Mouse (Mus musculus): ENCODE measurements around the gene Rgs8. TPM values are rescaled to one million over a fixed set of nuclear protein-coding genes. Genes with fewer than 3 reads are reported as not detected.
A peak's percentile ranks its signal among the peaks of the same experiment; 100 is the strongest.

Gene Rgs8
- polyA plus RNA-seq, 1 experiment = 0.16 TPM

DNA sequence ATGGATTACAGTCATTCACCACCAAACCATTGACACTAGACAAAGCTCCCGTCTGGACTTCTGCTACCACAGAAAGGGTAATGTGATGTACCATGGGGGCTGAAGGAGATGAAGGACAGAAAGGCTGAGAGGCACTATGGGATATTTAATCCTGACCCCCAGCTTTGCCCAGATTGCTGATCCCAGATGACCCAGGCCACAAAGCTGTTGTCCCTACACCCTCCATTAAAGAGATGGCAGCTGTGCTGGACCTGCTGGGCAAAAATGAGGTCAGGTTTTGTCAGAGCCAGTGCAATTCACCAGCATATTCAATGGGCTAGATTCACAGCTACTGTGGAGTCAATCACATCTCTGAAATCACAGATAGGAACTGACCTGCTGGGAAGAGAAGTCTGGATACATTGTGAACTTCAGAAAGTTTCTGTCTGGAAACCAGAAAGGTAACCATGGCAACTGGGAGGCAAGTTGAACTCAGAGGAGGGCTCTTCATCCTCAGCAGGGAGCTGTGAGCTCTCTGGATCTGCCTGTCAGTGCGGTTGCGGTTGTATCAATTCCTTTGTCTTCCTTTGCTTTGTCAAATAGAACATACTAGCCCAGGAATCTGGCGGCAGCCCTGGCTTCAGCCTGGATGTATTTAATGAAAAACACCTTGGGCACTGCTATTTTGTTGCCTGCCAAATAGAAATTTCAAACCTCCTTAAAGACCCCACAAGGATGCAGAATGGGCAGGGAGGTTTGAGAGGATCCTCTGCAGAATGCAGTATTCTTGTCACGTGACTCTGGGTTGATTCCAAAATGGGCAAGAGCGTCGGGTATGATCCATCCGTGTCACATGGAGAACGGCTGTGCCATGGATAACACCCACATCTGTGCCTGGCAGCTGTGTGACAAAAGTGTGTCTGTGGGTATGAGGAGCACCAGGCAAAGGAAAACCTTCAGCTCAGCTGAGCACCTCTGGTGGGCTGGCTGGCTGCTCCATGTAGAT is 84.6 kb downstream of the Rgs8 start:
- no peak overlapping the region for H3K4me3 ChIP-seq
- H3K79me2 ChIP-seq (ENCODE audit: control insufficient read depth, insufficient read depth) = peaks cover 4% of the 10 kb centered on the region
- no peaks in the 10 kb centered on the region for H3K36me3 ChIP-seq (ENCODE audit: control insufficient read depth, insufficient read depth)
- no peak for TF ChIP-seq TCF12 (IDR thresholded peaks at IDR 0.05; ENCODE audit: insufficient read depth, poor library complexity, severe bottlenecking)
- peak in 1 of 3 experiments; percentile 16 for TF ChIP-seq MYOG (IDR thresholded peaks at IDR 0.05; ENCODE audit: control insufficient read depth in 1 of 3, insufficient read depth in 1 of 3, insufficient read length in 2 of 3, low read depth in 2 of 3)
- TF ChIP-seq E2F4 (IDR thresholded peaks at IDR 0.05; ENCODE audit: insufficient read depth) = no peak
- H3K4me2 ChIP-seq (ENCODE audit: low read depth) = no peak overlapping the region
- H3K27me3 ChIP-seq (ENCODE audit: control insufficient read depth, insufficient read depth, insufficient read length) = no peaks in the 10 kb centered on the region
- no peak overlapping the region for H3ac ChIP-seq (ENCODE audit: control insufficient read depth, insufficient read length)

GRCm38 (mm10) chr1:153739437-153740015 is 86.7 kb downstream of the Rgs8 start:
- no peaks in the 10 kb centered on the region for H3K27me3 ChIP-seq (ENCODE audit: control insufficient read depth, insufficient read depth, insufficient read length)
- H3K79me2 ChIP-seq (ENCODE audit: control insufficient read depth, insufficient read depth) = peaks cover 4% of the 10 kb centered on the region
- no peak overlapping the region for H3ac ChIP-seq (ENCODE audit: control insufficient read depth, insufficient read length)
- H3K36me3 ChIP-seq (ENCODE audit: control insufficient read depth, insufficient read depth) = peaks cover 3% of the 10 kb centered on the region
- peak overlapping the region; percentile 39 for H3K4me3 ChIP-seq
- TF ChIP-seq TCF12 (IDR thresholded peaks at IDR 0.05; ENCODE audit: insufficient read depth, poor library complexity, severe bottlenecking) (no peak), POLR2AphosphoS2 (IDR thresholded peaks at IDR 0.05; ENCODE audit: insufficient read length, low read depth) (no peak), MAX (IDR thresholded peaks at IDR 0.05; ENCODE audit: low read depth) (no peak), MYOD1 (IDR thresholded peaks at IDR 0.05; ENCODE audit: control insufficient read depth in 1 of 3, insufficient read length in 2 of 3, low read depth in 2 of 3) (no peak), E2F4 (IDR thresholded peaks at IDR 0.05; ENCODE audit: insufficient read depth) (no peak), TCF3 (IDR thresholded peaks at IDR 0.05; ENCODE audit: insufficient read length, low read depth) (no peak), CEBPB (IDR thresholded peaks at IDR 0.05; ENCODE audit: insufficient read depth, poor library complexity, severe bottlenecking) (no peak)
- H3K4me2 ChIP-seq (ENCODE audit: low read depth) = peak overlapping the region; percentile 80

GRCm38 (mm10) chr1:153740145-153740544 is 87.3 kb downstream of the Rgs8 start, which contains the start of gene Rgs16:
Gene Rgs16, plus strand, starts transcription at chr1:153740349.
- Histone ChIP-seq H3K27me3 (ENCODE audit: control insufficient read depth, insufficient read depth, insufficient read length) (no peaks in the 10 kb centered on the region), H3ac (ENCODE audit: control insufficient read depth, insufficient read length) (no peak within 1 kb of the TSS), H3K4me2 (ENCODE audit: low read depth) (peak within 1 kb of the TSS; percentile 80), H3K79me2 (ENCODE audit: control insufficient read depth, insufficient read depth) (peaks cover 4% of the 10 kb centered on the region), H3K4me3 (peak within 1 kb of the TSS; percentile 39), H3K36me3 (ENCODE audit: control insufficient read depth, insufficient read depth) (peaks cover 3% of the 10 kb centered on the region)
- TF ChIP-seq POLR2AphosphoS2 (IDR thresholded peaks at IDR 0.05; ENCODE audit: insufficient read length, low read depth) (peak; percentile 94), MYOG (IDR thresholded peaks at IDR 0.05; ENCODE audit: control insufficient read depth in 1 of 3, insufficient read depth in 1 of 3, insufficient read length in 2 of 3, low read depth in 2 of 3) (peak in 1 of 3 experiments; percentile 29), TCF3 (IDR thresholded peaks at IDR 0.05; ENCODE audit: insufficient read length, low read depth) (no peak), CEBPB (IDR thresholded peaks at IDR 0.05; ENCODE audit: insufficient read depth, poor library complexity, severe bottlenecking) (no peak), POLR2A (IDR thresholded peaks at IDR 0.05; ENCODE audit: insufficient read length, low read depth) (peak; percentile 96)

GRCm38 (mm10) chr1:153740775-153741400 is 88.1 kb downstream of the Rgs8 start:
- Histone ChIP-seq H3K4me2 (ENCODE audit: low read depth) (peak overlapping the region; percentile 80), H3K79me2 (ENCODE audit: control insufficient read depth, insufficient read depth) (peaks cover 4% of the 10 kb centered on the region), H3ac (ENCODE audit: control insufficient read depth, insufficient read length) (no peak overlapping the region), H3K4me3 (peak overlapping the region; percentile 39), H3K36me3 (ENCODE audit: control insufficient read depth, insufficient read depth) (peaks cover 3% of the 10 kb centered on the region), H3K27me3 (ENCODE audit: control insufficient read depth, insufficient read depth, insufficient read length) (no peaks in the 10 kb centered on the region)
- TF ChIP-seq E2F4 (IDR thresholded peaks at IDR 0.05; ENCODE audit: insufficient read depth) (no peak), POLR2AphosphoS2 (IDR thresholded peaks at IDR 0.05; ENCODE audit: insufficient read length, low read depth) (no peak), MYOG (IDR thresholded peaks at IDR 0.05; ENCODE audit: control insufficient read depth in 1 of 3, insufficient read depth in 1 of 3, insufficient read length in 2 of 3, low read depth in 2 of 3) (no peak), MYOD1 (IDR thresholded peaks at IDR 0.05; ENCODE audit: control insufficient read depth in 1 of 3, insufficient read length in 2 of 3, low read depth in 2 of 3) (no peak), USF1 (IDR thresholded peaks at IDR 0.05; ENCODE audit: low read depth) (no peak), TCF12 (IDR thresholded peaks at IDR 0.05; ENCODE audit: insufficient read depth, poor library complexity, severe bottlenecking) (no peak), TCF3 (IDR thresholded peaks at IDR 0.05; ENCODE audit: insufficient read length, low read depth) (no peak)

DNA sequence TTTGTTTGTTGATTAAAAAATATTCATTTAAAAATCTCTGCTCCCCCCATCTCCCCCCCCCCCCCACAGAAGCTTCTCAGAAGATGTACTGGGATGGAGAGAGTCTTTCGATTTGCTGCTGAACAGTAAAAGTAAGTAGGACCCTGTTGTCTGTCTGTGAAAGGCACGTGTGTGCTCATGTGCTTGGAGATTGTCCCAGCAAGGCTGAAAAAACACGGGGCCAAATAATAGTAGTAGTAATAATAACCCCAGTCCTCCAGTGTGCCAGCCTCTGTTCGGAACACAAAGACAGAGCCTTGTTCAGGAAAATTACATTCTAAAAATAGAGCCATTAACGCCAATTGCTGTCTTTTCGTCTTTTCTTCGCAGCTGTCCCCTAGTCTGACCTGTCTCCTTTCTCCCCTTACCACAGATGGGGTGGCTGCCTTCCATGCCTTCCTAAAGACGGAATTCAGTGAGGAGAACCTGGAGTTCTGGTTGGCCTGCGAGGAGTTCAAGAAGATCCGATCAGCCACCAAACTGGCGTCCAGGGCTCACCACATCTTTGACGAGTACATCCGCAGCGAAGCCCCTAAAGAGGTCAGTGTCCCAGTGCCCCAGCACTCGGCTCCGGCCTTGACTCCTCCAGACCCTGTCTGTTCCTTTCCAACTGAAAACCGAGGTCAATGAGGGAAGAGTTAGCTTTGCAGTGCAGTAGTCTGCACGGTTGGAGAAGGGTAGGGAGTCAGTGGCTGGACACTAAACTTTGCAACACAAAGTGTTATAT is 88.9 kb downstream of the Rgs8 start:
- Histone ChIP-seq H3K4me2 (ENCODE audit: low read depth) (peak overlapping the region; percentile 80), H3K79me2 (ENCODE audit: control insufficient read depth, insufficient read depth) (peaks cover 4% of the 10 kb centered on the region), H3ac (ENCODE audit: control insufficient read depth, insufficient read length) (no peak overlapping the region), H3K4me3 (peak overlapping the region; percentile 39), H3K27me3 (ENCODE audit: control insufficient read depth, insufficient read depth, insufficient read length) (no peaks in the 10 kb centered on the region), H3K36me3 (ENCODE audit: control insufficient read depth, insufficient read depth) (peaks cover 3% of the 10 kb centered on the region)
- TF ChIP-seq MYOD1 (IDR thresholded peaks at IDR 0.05; ENCODE audit: control insufficient read depth in 1 of 3, insufficient read length in 2 of 3, low read depth in 2 of 3) (peak in 2 of 3 experiments; percentile 19 to 24), SRF (IDR thresholded peaks at IDR 0.05; ENCODE audit: control insufficient read depth, insufficient read length, low read depth) (no peak), MAX (IDR thresholded peaks at IDR 0.05; ENCODE audit: low read depth) (no peak)
